ENCODE assay signal across 20 mouse cellular contexts in the genomic region with DNA sequence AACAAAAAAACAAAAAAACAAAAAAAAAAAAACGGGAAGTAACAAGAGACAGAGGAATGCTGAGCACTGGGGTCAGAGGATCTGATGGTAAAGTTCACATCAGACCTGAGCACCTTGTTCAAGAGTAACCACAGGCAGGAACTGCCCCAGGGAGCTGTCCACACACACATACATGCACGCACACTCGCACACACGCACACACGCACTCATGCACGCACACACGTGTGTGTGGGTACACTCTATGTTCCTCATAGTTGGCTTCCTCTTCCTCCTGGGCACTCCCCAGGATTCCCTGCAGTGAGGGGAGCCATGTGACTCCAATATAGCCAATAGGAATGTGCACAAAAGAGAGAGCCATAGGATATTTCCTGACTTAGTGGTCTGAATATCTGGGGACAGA.
"Had no signal": no experiment of that assay in that cellular context is flagged by ENCODE, and none has a peak within 500 bp of the region (broad histone marks: within the 10 kb centered on the region; RNA-seq: fewer than 3 reads in every experiment).

No protein-coding gene starts in this region.

- H3K27ac ChIP-seq: liver, embryonic 12.5 days; liver, embryonic 14.5 days; lung, embryonic 15.5 days; macrophage; midbrain, embryonic 13.5 days; neural tube, embryonic 13.5 days; neural tube, embryonic 15.5 days; stomach, embryonic 15.5 days; stomach, postnatal 0 days had no signal

- H3K9me3 ChIP-seq: liver, embryonic 12.5 days; lung, embryonic 15.5 days; midbrain, embryonic 13.5 days; neural tube, embryonic 13.5 days; neural tube, embryonic 15.5 days; stomach, embryonic 15.5 days had no signal

- DNase-seq: lung, adult 18-20 months; lung, postnatal 14 days; lung, postnatal 36 days; right cerebral cortex, postnatal 14 days; thymus, adult 2 months; thymus, postnatal 25 days; thymus, postnatal 4 days had no signal

- H3K4me3 ChIP-seq: liver, embryonic 12.5 days; lung, embryonic 15.5 days; midbrain, embryonic 10.5 days; midbrain, embryonic 13.5 days; myocyte; neural tube, embryonic 13.5 days; neural tube, embryonic 15.5 days; stomach, embryonic 15.5 days had no signal

- H3K4me1 ChIP-seq: liver, embryonic 12.5 days; lung, embryonic 15.5 days; stomach, embryonic 15.5 days had no signal

- ATAC-seq: liver, embryonic 12.5 days; lung, postnatal 0 days; midbrain, embryonic 13.5 days; midbrain, embryonic 16.5 days had no signal

- H3K4me2 ChIP-seq: liver, embryonic 12.5 days; lung, embryonic 15.5 days; midbrain, embryonic 13.5 days; neural tube, embryonic 13.5 days; neural tube, embryonic 15.5 days; stomach, embryonic 15.5 days had no signal

- H3K9ac ChIP-seq: liver, embryonic 12.5 days; liver, embryonic 14.5 days; lung, embryonic 15.5 days; midbrain, embryonic 13.5 days; neural tube, embryonic 13.5 days; neural tube, embryonic 15.5 days; stomach, embryonic 15.5 days had no signal

- H3K27me3 ChIP-seq: liver, embryonic 12.5 days; lung, embryonic 15.5 days; neural tube, embryonic 13.5 days; stomach, embryonic 15.5 days had no signal

- H3K36me3 ChIP-seq: liver, embryonic 12.5 days; lung, embryonic 15.5 days; midbrain, embryonic 10.5 days; midbrain, embryonic 13.5 days; neural tube, embryonic 13.5 days; neural tube, embryonic 15.5 days; stomach, embryonic 15.5 days had no signal
